Mouse (Mus musculus): Measurements from ENCODE around the gene B4galt1.

The B4galt1 gene

GRCm38 (mm10) chr4:40776416-40776815, 77.4 kb downstream of the B4galt1 start:
- DNase-seq (ENCODE audit: low spot score), result no peak

GRCm38 (mm10) chr4:40774279-40775259, 79.2 kb downstream of the B4galt1 start:
- DNase-seq (ENCODE audit: low spot score), result peak; percentile 69

- no peak for DNase-seq (ENCODE audit: low spot score)
These were observed 93.9 kb downstream of the B4galt1 start for GRCm38 (mm10) chr4:40759876-40760275.

GRCm38 (mm10) chr4:40757780-40758420, 95.9 kb downstream of the B4galt1 start, which contains the start of gene Smu1:
TSS of gene Smu1 (minus strand) at chr4:40757923.
- DNase-seq (ENCODE audit: low spot score), result peak; percentile 96

- no peak for DNase-seq (ENCODE audit: low spot score)
These were observed 96.5 kb downstream of the B4galt1 start for GRCm38 (mm10) chr4:40757157-40757779.
